Mouse (Mus musculus): ENCODE data around the gene Sdc3.
A peak's percentile ranks its signal among the peaks of the same experiment; 100 is the strongest.

Sdc3 gene

DNA sequence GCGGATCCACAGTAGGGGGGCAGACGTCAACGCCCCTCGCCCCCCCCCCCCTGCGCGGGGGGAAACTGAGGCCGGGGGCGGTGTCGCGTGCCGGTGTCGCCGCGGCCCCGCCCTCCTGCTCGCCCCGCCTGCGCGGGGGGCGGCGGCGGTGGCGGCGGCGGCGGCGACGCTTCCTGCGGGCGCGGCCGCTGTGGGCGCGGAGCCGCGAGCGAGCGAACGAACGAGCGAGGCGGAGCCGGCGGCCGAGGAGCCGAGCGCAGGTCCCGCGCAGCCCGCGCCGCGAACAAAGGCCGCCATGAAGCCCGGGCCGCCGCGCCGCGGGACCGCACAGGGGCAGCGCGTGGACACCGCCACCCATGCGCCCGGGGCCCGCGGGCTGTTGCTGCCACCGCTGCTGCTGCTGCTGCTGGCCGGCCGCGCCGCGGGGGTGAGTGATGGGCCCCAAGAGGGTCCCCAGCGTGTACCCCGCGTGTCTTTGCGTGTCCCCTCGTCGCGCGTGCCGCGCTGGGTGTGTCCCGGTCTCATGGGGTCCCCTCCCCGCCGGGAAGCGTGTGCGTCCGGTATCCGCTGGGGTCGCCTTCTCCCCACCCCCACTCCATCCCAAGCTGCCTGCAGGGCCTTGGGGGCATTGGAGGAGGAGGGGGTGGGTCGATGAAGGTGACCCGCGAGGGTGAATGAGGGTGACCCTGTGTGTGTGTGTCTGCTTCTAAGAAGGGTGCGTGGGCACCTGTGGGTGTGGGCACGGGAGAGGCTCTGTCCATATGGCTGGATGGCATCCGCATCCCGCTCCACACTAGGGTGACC, at the start of gene Sdc3:
Gene Sdc3 (plus strand): TSS at position 162 of the 804 bp plus-strand sequence.
- DNase-seq (ENCODE audit: low read depth, low spot score) = peak; percentile 32

DNA sequence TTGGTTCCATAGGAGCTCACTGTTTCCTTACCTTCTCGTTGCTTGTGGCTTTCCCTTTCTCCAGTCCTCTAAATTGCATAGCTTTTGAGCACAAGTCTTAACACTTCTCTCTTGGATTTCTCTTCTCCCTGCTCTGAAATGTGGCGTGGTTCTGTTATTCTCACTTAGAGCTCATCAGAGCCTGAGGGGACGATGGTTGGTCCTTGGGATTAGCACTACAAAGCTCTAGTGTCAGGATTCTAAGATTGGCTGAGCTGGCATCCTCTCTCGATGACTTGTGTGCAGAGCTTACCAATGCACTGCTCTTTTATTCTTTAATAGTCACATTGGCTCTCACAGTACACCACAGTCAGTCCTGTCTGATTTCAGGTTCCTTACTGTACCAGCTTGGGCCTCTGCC, 48.3 kb upstream of the Sdc3 start:
- no peak for DNase-seq (ENCODE audit: low read depth, low spot score)

GRCm38 (mm10) chr4:130745561-130746306, 46.6 kb upstream of the Sdc3 start:
- no peak for DNase-seq (ENCODE audit: low read depth, low spot score)

GRCm38 (mm10) chr4:130749566-130749965, 42.8 kb upstream of the Sdc3 start:
- DNase-seq (ENCODE audit: low read depth, low spot score) = peak; percentile 46

- DNase-seq (ENCODE audit: low read depth, low spot score) = no peak
Measured at GRCm38 (mm10) chr4:130751966-130752365, 40.4 kb upstream of the Sdc3 start.

DNA sequence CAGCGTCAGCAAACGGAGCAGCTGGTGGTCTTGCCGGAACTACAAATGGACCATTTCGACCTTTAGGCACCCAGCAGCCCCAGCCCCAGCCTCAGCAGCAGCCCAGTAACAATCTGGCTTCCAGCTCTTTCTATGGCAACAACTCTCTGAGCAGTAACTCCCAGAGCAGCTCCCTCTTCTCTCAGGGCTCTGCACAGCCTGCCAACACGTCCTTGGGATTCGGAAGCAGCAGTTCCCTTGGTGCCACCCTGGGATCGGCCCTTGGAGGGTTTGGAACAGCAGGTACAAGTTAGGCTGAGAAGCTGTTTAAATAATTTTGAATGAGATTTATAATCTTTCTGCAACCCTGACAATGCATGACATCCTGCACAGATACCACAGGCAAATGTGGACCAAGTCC, 39.7 kb upstream of the Sdc3 start:
- DNase-seq (ENCODE audit: low read depth, low spot score) = no peak

DNA sequence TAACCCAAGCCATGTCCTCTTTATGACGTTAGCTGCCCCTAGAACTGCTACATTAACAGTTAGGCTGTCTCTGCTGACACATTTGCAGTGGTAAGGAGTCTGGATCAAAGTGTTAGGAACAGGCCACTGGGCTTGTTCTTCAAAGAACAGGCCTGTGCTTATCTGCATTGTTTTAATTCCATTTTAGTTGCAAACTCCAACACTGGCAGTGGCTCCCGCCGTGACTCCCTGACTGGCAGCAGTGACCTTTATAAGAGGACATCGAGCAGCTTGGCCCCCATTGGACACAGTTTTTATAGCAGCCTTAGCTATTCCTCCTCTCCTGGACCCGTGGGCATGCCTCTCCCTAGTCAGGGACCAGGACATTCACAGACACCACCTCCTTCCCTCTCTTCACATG, 38.6 kb upstream of the Sdc3 start:
- DNase-seq (ENCODE audit: low read depth, low spot score) = no peak

DNA sequence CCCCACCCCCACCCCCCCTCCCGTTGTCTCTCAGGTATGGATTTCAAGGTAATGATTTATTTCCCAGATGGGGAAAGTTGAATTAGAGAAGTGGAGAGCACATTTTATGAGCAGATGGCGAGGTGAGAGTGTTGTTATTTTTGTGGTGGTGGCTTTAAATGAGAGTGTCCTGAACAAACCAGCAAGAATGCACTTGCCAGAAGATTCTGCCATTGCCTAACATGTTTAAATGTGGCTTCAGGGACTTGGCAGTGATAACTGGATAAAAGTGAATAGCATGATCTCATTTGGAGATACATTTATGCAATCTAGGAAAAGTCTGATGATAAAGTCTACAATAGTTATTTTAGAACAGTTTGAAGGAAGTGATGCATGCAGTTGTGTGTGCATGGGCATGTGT, 37.6 kb upstream of the Sdc3 start:
- DNase-seq (ENCODE audit: low read depth, low spot score) = no peak

- DNase-seq (ENCODE audit: low read depth, low spot score) = no peak
Measured at GRCm38 (mm10) chr4:130759875-130760274, 32.5 kb upstream of the Sdc3 start.

GRCm38 (mm10) chr4:130761809-130762208, 30.5 kb upstream of the Sdc3 start:
- DNase-seq (ENCODE audit: low read depth, low spot score) = peak; percentile 59

- DNase-seq (ENCODE audit: low read depth, low spot score) = no peak
Measured at GRCm38 (mm10) chr4:130765399-130766160, 26.8 kb upstream of the Sdc3 start.

- DNase-seq (ENCODE audit: low read depth, low spot score) = no peak
Measured at GRCm38 (mm10) chr4:130766387-130766786, 25.9 kb upstream of the Sdc3 start.

DNA sequence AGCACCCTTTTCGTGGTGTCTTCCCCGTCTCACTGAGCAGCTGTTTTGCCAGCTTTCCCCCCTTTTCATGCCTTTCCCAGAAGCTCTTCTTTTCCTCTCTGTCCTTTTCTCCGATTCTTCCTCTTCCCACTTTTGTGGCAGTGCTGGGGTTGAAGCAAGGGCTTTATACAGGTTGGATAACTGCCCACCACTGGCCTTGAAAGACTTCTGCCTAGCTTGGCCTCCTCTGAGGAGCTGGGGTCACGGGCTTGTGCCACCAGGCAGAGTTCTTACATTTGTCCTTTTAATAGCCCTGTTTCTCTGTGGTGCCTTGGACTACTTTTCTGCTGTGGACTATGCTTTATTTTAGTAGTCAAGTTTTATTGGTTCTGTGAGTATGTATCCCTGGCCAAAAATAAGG, 25.4 kb upstream of the Sdc3 start:
- DNase-seq (ENCODE audit: low read depth, low spot score) = no peak

GRCm38 (mm10) chr4:130773899-130774298, 18.4 kb upstream of the Sdc3 start:
- no peak for DNase-seq (ENCODE audit: low read depth, low spot score)

GRCm38 (mm10) chr4:130774822-130775221, 17.5 kb upstream of the Sdc3 start:
- DNase-seq (ENCODE audit: low read depth, low spot score) = no peak

DNA sequence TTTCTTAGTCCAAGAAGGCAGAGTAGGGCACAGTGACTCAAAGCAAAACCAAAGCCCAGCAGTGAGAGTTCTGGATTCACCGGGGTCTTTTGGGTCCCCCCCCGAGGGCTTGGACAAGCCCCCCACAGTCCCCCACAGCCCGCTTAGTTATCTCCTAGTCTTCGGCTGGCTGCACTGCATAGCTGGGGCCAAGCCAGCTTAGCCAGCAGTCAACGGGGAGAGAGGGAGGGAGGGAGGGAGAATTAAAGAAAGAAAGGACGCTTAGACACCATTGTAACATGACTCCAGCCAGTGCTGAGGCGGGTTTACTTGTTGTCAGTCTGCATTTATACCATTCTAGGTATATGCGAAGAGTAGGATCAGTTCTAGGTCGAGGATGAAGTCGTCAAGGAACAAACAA, 14.7 kb upstream of the Sdc3 start:
- no peak for DNase-seq (ENCODE audit: low read depth, low spot score)

- DNase-seq (ENCODE audit: low read depth, low spot score) = no peak
Measured at GRCm38 (mm10) chr4:130779037-130779436, 13.3 kb upstream of the Sdc3 start.

- peak; percentile 37 for DNase-seq (ENCODE audit: low read depth, low spot score)
Measured at GRCm38 (mm10) chr4:130782492-130782891, 9.8 kb upstream of the Sdc3 start.

DNA sequence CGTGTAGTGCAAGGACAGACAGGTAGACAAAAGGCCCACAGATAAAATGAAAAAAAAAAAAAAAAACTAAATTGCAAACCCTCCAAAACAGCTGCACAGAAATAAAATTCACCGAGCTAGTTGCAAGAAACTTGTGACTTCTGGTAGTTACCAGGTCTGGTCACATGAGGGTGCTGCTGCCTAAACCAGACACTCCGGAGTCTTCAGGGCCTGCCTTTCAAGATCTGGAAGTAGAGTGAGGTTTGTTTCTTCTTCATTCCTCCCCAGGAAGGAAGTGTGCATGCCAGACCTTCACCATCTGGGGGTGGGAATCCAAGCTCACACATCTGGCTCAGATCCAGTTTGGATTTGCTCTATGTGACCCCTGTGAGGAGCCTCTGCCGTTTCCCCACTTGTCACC, 7.6 kb upstream of the Sdc3 start:
- peak; percentile 75 for DNase-seq (ENCODE audit: low read depth, low spot score)

- no peak for DNase-seq (ENCODE audit: low read depth, low spot score)
Measured at GRCm38 (mm10) chr4:130787530-130787929, 4.8 kb upstream of the Sdc3 start.

DNA sequence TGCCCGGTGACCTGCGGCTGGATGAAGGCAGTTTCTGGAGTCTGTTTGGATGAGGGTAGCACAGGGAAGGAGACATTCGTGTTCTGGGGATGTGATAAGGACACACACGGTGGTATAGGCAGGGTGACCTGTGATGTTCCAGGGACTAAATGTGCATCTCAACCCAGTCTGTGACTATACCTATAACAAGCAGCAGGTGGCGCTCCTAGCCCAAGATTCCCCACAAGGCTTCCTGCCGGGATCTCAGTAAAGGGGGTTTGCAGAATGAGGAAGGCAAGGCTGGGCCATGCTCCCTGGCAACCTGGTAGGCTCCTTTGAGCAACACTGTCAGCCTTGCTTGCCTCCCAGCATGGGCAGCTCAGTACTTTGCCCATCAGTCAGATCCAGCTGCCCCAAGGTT, 2.2 kb upstream of the Sdc3 start:
- DNase-seq (ENCODE audit: low read depth, low spot score) = peak; percentile 91

- DNase-seq (ENCODE audit: low read depth, low spot score) = peak; percentile 32
Measured at GRCm38 (mm10) chr4:130791811-130792375, 444 bp upstream of the Sdc3 start.
